Mouse (Mus musculus) spleen, adult 2 months (tissue): ENCODE data around the gene Mpzl3. TPM values are rescaled to one million over a fixed set of nuclear protein-coding genes. Genes with fewer than 3 reads are reported as not detected.
"Not testable (repeated sequence)": the region's sequence is repeated elsewhere in the genome, so short reads cannot be mapped to it uniquely, and the experiment has no call there.

ENCODE experiments used
- DNase-seq, 2 experiments: peaks; one replicate each; pipeline versions ENCODE4 v3.0.0 to v3.0.0-alpha.2; 2012 to 2021; ENCODE audit warnings: low spot score in 2 of 2, low read depth in 1 of 2
- H3K27ac ChIP-seq: fragments of 200-500 bp; 2 replicates; pipeline ENCODE4 v1.5.1; 2012; ENCODE audit warnings: low read length, inconsistent platforms; ENCODE audit not compliant: insufficient read depth
- H3K27me3 ChIP-seq: fragments of 200-500 bp; 2 replicates; pipeline ENCODE4 v1.6.1; 2012; ENCODE audit warnings: mild to moderate bottlenecking, moderate library complexity, low read length, inconsistent platforms; ENCODE audit not compliant: control insufficient read depth, insufficient read depth
- H3K36me3 ChIP-seq: fragments of 200-500 bp; 2 replicates; pipeline ENCODE4 v1.6.1; 2012; ENCODE audit warnings: mild to moderate bottlenecking, low read length, inconsistent platforms; ENCODE audit not compliant: control insufficient read depth, insufficient read depth
- H3K4me1 ChIP-seq: fragments of 200-500 bp; 2 replicates; pipeline ENCODE4 v1.6.1; 2011; ENCODE audit warnings: inconsistent platforms; ENCODE audit not compliant: control insufficient read depth, insufficient read depth, insufficient read length
- H3K4me3 ChIP-seq: fragments of 200-500 bp; 2 replicates; pipeline ENCODE4 v1.5.1; 2011; ENCODE audit warnings: mild to moderate bottlenecking, inconsistent platforms; ENCODE audit not compliant: insufficient read depth, insufficient read length; ENCODE audit errors: extremely low read depth
- CTCF ChIP-seq: fragments of 200-500 bp; IDR thresholded peaks from 2 replicates; pipeline ENCODE4 v1.5.1; 2011; ENCODE audit warnings: mild to moderate bottlenecking, inconsistent platforms; ENCODE audit not compliant: insufficient read depth, insufficient read length, insufficient replicate concordance; ENCODE audit errors: extremely low read depth
- POLR2A ChIP-seq: fragments of 200-500 bp; IDR thresholded peaks from 2 replicates; pipeline ENCODE4 v1.6.1; 2011; ENCODE audit warnings: low read depth, low read length, inconsistent platforms
- WGBS: fragments of 180-500 bp; shearing (Covaris S2); methylation state at CpG from one replicate; pipeline ENCODE4 v1.1.7; 2018; 5-methylcytosine and 5-hydroxymethylcytosine counted together
- polyA plus RNA-seq: library from polyadenylated mRNA; depleted of rRNA; stranded (reverse); fragments of >200 nt; gene quantifications from 2 replicates; pipeline ENCODE4 v1.2.3, GENCODE M21; 2012

Gene Mpzl3
- polyA plus RNA-seq, 1 experiment = 1.7 TPM

GRCm38 (mm10) chr9:45032261-45032660 lies 22.7 kb upstream of the Mpzl3 start:
- Histone ChIP-seq H3K36me3 (no peaks in the 10 kb centered on the region), H3K27me3 (no peaks in the 10 kb centered on the region), H3K27ac (no peak overlapping the region), H3K4me1 (peaks cover 2% of the 10 kb centered on the region; the same call in 1 of the 2 replicates), H3K4me3 (no peak overlapping the region)
- no peak for TF ChIP-seq CTCF
- no peak for TF ChIP-seq POLR2A
- DNase-seq = no peak
- 68% methylated on average over 2 of the region's 2 CpGs for WGBS

DNA sequence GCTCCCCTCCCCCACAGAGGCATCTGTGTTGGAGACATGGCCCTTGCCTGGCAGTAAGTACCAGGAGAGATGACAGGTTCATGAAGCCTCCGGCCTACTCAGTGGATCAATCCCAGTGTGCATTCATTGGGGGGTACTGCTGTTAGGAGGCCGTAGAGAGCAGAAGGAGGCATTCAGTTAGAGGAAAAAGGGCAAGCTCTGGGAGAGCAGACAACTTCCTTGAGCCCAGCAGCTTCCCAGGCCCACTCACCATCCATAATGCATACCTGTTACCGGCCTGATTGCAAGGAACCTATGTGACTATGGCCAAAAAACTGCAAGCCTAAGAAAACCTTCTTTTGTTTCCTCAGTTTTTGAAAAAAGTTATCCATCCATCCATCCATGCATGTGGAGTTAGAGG lies 20.5 kb upstream of the Mpzl3 start:
- 84% methylated on average over 3 of the region's 3 CpGs for WGBS
- no peak for DNase-seq
- no peaks in the 10 kb centered on the region for H3K27me3 ChIP-seq

GRCm38 (mm10) chr9:45037803-45038202 lies 17.2 kb upstream of the Mpzl3 start:
- not testable (repeated sequence) for H3K4me3 ChIP-seq, H3K4me1 ChIP-seq, H3K27me3 ChIP-seq, H3K36me3 ChIP-seq, DNase-seq, H3K27ac ChIP-seq
- 54% methylated on average over 1 of the region's 1 CpGs for WGBS

More for the DNA sequence above, 20.5 kb upstream of the Mpzl3 start:
- peaks cover 2% of the 10 kb centered on the region; the same call in 1 of the 2 replicates for H3K4me1 ChIP-seq
- H3K4me3 ChIP-seq = no peak overlapping the region
- H3K36me3 ChIP-seq = no peaks in the 10 kb centered on the region
- TF ChIP-seq POLR2A (no peak), CTCF (no peak)
- H3K27ac ChIP-seq = no peak overlapping the region

DNA sequence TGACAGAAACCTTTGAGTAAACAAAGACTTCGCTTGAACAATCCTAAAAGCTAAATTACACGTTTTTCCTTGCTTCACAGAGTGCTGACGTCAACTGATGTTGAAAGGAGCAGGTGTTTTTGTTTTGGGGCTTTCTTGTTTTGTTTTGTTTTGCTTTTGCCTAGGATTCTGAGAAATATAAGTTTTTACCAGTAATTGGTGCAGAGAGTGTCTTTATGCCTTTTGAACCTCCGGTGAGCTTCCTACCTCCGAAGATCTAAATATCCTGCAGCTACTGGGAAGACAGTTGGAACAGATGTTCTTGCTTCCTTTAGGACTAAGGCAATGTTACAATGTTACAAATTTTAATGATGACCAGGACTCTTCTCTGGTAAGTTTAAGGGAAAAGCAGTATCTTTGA lies 15.5 kb upstream of the Mpzl3 start, which contains the start of gene Mpzl2:
Gene Mpzl2 (plus strand): TSS at position 301 of the 400 bp plus-strand sequence.
- no peak for DNase-seq
- H3K27me3 ChIP-seq = peaks cover 4% of the 10 kb centered on the region; the same call in 1 of the 2 replicates
- H3K27ac ChIP-seq = no peak within 1 kb of the TSS
- H3K36me3 ChIP-seq = no peaks in the 10 kb centered on the region
- no peak for TF ChIP-seq POLR2A
- TF ChIP-seq CTCF = no peak
- no peak within 1 kb of the TSS for H3K4me3 ChIP-seq
- WGBS = 49% methylated on average over 5 of the region's 5 CpGs
- peaks cover 5% of the 10 kb centered on the region; the same call in 1 of the 2 replicates for H3K4me1 ChIP-seq

GRCm38 (mm10) chr9:45040066-45040845 lies 14.7 kb upstream of the Mpzl3 start:
- TF ChIP-seq POLR2A = no peak
- no peak for TF ChIP-seq CTCF
- H3K4me3 ChIP-seq = no peak overlapping the region
- H3K27ac ChIP-seq = no peak overlapping the region
- no peak for DNase-seq
- H3K27me3 ChIP-seq = peaks cover 4% of the 10 kb centered on the region; the same call in 1 of the 2 replicates
- WGBS = 22% methylated on average over 14 of the region's 14 CpGs
- H3K36me3 ChIP-seq = no peaks in the 10 kb centered on the region
- H3K4me1 ChIP-seq = peaks cover 5% of the 10 kb centered on the region; the same call in 1 of the 2 replicates

GRCm38 (mm10) chr9:45041131-45041838 lies 13.7 kb upstream of the Mpzl3 start:
- DNase-seq = no peak
- no peak overlapping the region for H3K27ac ChIP-seq
- peaks cover 5% of the 10 kb centered on the region; the same call in 1 of the 2 replicates for H3K4me1 ChIP-seq
- TF ChIP-seq CTCF (no peak), POLR2A (no peak)
- no peak overlapping the region for H3K4me3 ChIP-seq
- peaks cover 4% of the 10 kb centered on the region; the same call in 1 of the 2 replicates for H3K27me3 ChIP-seq
- H3K36me3 ChIP-seq = no peaks in the 10 kb centered on the region
- 14% methylated on average over 17 of the region's 17 CpGs for WGBS
